ENCODE assay signal across 11 mouse cellular contexts in the genomic region with DNA sequence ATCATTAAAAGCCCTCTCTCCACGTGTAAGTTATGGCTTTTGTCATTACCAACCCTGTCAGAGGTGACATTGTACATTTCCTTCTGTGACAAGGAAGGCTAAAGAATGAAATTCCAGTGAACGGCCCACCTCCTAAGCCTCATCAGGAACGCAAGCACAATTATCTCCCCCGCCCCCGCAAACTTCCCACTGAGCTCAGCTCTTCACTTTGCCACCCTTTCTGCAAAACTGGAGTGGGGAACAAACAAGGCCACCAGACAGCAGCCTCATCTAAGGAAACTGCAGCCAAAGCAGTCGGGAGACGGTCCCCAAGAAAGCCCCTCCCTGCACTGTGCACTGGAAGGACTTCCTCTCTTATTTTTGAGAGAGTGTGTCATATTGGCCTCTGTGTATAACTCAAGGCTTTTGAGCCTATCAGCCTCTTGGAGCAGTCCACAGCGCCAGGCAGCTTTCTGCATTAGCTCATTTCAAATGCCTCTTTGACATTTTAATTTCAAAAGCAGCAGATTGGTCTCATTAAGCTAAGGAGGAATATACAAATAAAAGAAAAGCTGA.
DNase-seq lines count a peak whose midpoint lies in the region; ATAC-seq and TF ChIP-seq lines count a peak whose summit lies in the region.
"Had no signal": no experiment of that assay in that cellular context is flagged by ENCODE, and none has a peak within 500 bp of the region (broad histone marks: within the 10 kb centered on the region; RNA-seq: fewer than 3 reads in every experiment).

No protein-coding gene starts in this region.

- DNase-seq in kidney, adult 11 months, result peak; percentile 14
- DNase-seq in kidney, adult 18-20 months, result no peak
- DNase-seq in Muller cell, postnatal 12 days (ENCODE audit: inconsistent ontology term), result peak; percentile 27
- DNase-seq in embryonic facial prominence, embryonic 14.5 days (ENCODE audit: low spot score), result no peak
- DNase-seq in kidney, postnatal 0 days (ENCODE audit: low spot score), result peak; percentile 86
- no peak for DNase-seq in cerebellum, postnatal 10 days
- no peak for DNase-seq in urinary bladder, postnatal 4 days (ENCODE audit: low spot score in 2 of 2)
- DNase-seq: thymus, adult 18-20 months had no signal

- H3K36me3 ChIP-seq in embryonic facial prominence, embryonic 14.5 days (ENCODE audit: control insufficient read depth, insufficient read depth, low read length), result no peaks in the 10 kb centered on the region
- H3K36me3 ChIP-seq in kidney, postnatal 0 days (ENCODE audit: insufficient read depth, low read length), result no peaks in the 10 kb centered on the region
- 0 out of 2 replicates have a peak, but pooled peaks cover 3% of the 10 kb centered on the region for H3K36me3 ChIP-seq in hindbrain, embryonic 16.5 days (ENCODE audit: control insufficient read depth, insufficient read depth, low read length)

- no peak overlapping the region for H3K4me3 ChIP-seq in embryonic facial prominence, embryonic 14.5 days (ENCODE audit: low read depth, low read length)
- H3K4me3 ChIP-seq in kidney, postnatal 0 days (replicated peaks; ENCODE audit: low read depth, low read length), result no peak overlapping the region
- H3K4me3 ChIP-seq in hindbrain, embryonic 16.5 days (ENCODE audit: low read length), result no peak overlapping the region
- H3K4me3 ChIP-seq: neural tube, embryonic 15.5 days had no signal

- ATAC-seq in embryonic facial prominence, embryonic 14.5 days (ENCODE audit: low read depth), result peak; percentile 74; the same call in 1 of the 2 replicates
- ATAC-seq in kidney, postnatal 0 days (replicated peaks; ENCODE audit: low FRiP score, low read depth), result peak; percentile 74
- ATAC-seq in hindbrain, embryonic 16.5 days, result no peak

- no peak for TF ChIP-seq CTCF in kidney, postnatal 0 days (IDR thresholded peaks at IDR 0.05; ENCODE audit: low read depth)

- H3K27me3 ChIP-seq in embryonic facial prominence, embryonic 14.5 days (replicated peaks; ENCODE audit: control insufficient read depth, insufficient read depth, low read length), result no peaks in the 10 kb centered on the region
- no peaks in the 10 kb centered on the region for H3K27me3 ChIP-seq in kidney, postnatal 0 days (ENCODE audit: insufficient read depth, low read length)
- H3K27me3 ChIP-seq in hindbrain, embryonic 16.5 days (replicated peaks; ENCODE audit: control insufficient read depth, insufficient read depth, low read length), result no peaks in the 10 kb centered on the region
- H3K27me3 ChIP-seq: neural tube, embryonic 15.5 days had no signal

- peaks cover 6% of the 10 kb centered on the region; the same call in 1 of the 2 replicates for H3K4me1 ChIP-seq in embryonic facial prominence, embryonic 14.5 days (ENCODE audit: control insufficient read depth, insufficient read depth, low read length)
- 0 out of 2 replicates have a peak, but pooled peaks cover 4% of the 10 kb centered on the region for H3K4me1 ChIP-seq in kidney, postnatal 0 days (replicated peaks; ENCODE audit: insufficient read depth, low read length)
- H3K4me1 ChIP-seq in hindbrain, embryonic 16.5 days (ENCODE audit: control insufficient read depth, insufficient read depth, low read depth, low read length), result no peaks in the 10 kb centered on the region

- no peak overlapping the region for H3K9ac ChIP-seq in embryonic facial prominence, embryonic 14.5 days (ENCODE audit: low read depth, low read length)
- H3K9ac ChIP-seq in kidney, postnatal 0 days (ENCODE audit: low read depth, low read length), result no peak overlapping the region
- H3K9ac ChIP-seq in hindbrain, embryonic 16.5 days (ENCODE audit: low read depth, low read length), result no peak overlapping the region
- H3K9ac ChIP-seq: neural tube, embryonic 15.5 days had no signal

- 32% methylated on average over 8 of the region's 8 CpGs for WGBS in embryonic facial prominence, embryonic 14.5 days
- whole genome bisulfite sequencing in kidney, postnatal 0 days, result 32% methylated on average over 8 of the region's 8 CpGs
- 40% methylated on average over 8 of the region's 8 CpGs for WGBS in hindbrain, embryonic 16.5 days

- no peak overlapping the region for H3K4me2 ChIP-seq in embryonic facial prominence, embryonic 14.5 days (ENCODE audit: low read depth, low read length)
- H3K4me2 ChIP-seq in kidney, postnatal 0 days (ENCODE audit: low read length), result no peak overlapping the region
- H3K4me2 ChIP-seq in hindbrain, embryonic 16.5 days (ENCODE audit: low read length), result no peak overlapping the region
- H3K4me2 ChIP-seq: neural tube, embryonic 15.5 days had no signal

- peak overlapping the region; percentile 39 for H3K27ac ChIP-seq in embryonic facial prominence, embryonic 14.5 days (replicated peaks; ENCODE audit: low read depth, low read length)
- no peak overlapping the region for H3K27ac ChIP-seq in kidney, postnatal 0 days
- H3K27ac ChIP-seq in hindbrain, embryonic 16.5 days (ENCODE audit: low read depth, low read length), result no peak overlapping the region
- H3K27ac ChIP-seq: macrophage; neural tube, embryonic 15.5 days had no signal

- H3K9me3 ChIP-seq in embryonic facial prominence, embryonic 14.5 days (ENCODE audit: control insufficient read depth, low read length), result no peaks in the 10 kb centered on the region
- no peaks in the 10 kb centered on the region for H3K9me3 ChIP-seq in kidney, postnatal 0 days (replicated peaks; ENCODE audit: low read length)
- no peaks in the 10 kb centered on the region for H3K9me3 ChIP-seq in hindbrain, embryonic 16.5 days (ENCODE audit: control insufficient read depth, low read length)
- H3K9me3 ChIP-seq: neural tube, embryonic 15.5 days had no signal

Comparison
In these comparisons a context has a peak if more than half of its experiments do, and no peak if none do; other contexts are left out.
1. DNase-seq: peak in kidney, adult 11 months (single experiment), Muller cell, postnatal 12 days (single experiment) and kidney, postnatal 0 days (single experiment); none in kidney, adult 18-20 months (single experiment), embryonic facial prominence, embryonic 14.5 days (single experiment), cerebellum, postnatal 10 days (0 of 2) and urinary bladder, postnatal 4 days (0 of 2).